14 mouse cellular contexts compared by ENCODE assay signal in genomic region chr7:3314121-3314520, GRCm38 (mm10). TPM values are rescaled to one million over a fixed set of nuclear protein-coding genes. Genes with fewer than 3 reads are reported as not detected.
DNase-seq lines count a peak whose midpoint lies in the region; ATAC-seq and TF ChIP-seq lines count a peak whose summit lies in the region.
"Had no signal": no experiment of that assay in that cellular context is flagged by ENCODE, and none has a peak within 500 bp of the region (broad histone marks: within the 10 kb centered on the region; RNA-seq: fewer than 3 reads in every experiment).

No protein-coding gene starts in this region.

- TF ChIP-seq EP300 in stomach, postnatal 0 days (optimal IDR thresholded peaks at IDR 0.05) = no peak

- 70% methylated on average over 5 of the region's 5 CpGs for WGBS in stomach, embryonic 15.5 days
- 74% methylated on average over 5 of the region's 5 CpGs for WGBS in stomach, postnatal 0 days
- WGBS in midbrain, embryonic 13.5 days = 64% methylated on average over 5 of the region's 5 CpGs

- ATAC-seq in stomach, embryonic 15.5 days (ENCODE audit: insufficient read depth, low FRiP score, low read depth) = 0 out of 2 replicates have a peak, but pooled peaks have one; percentile 14
- no peak for ATAC-seq in stomach, postnatal 0 days (ENCODE audit: low FRiP score, low TSS enrichment)
- ATAC-seq in midbrain, embryonic 13.5 days = peak; percentile 78
- ATAC-seq: intestine, embryonic 16.5 days; liver, embryonic 12.5 days had no signal

- H3K27me3 ChIP-seq in stomach, embryonic 15.5 days (replicated peaks) = no peaks in the 10 kb centered on the region
- no peaks in the 10 kb centered on the region for H3K27me3 ChIP-seq in stomach, postnatal 0 days (ENCODE audit: control insufficient read depth, insufficient read depth, low read length)
- H3K27me3 ChIP-seq in midbrain, embryonic 13.5 days = no peaks in the 10 kb centered on the region
- H3K27me3 ChIP-seq: embryonic facial prominence, embryonic 13.5 days had no signal

- H3K4me2 ChIP-seq in stomach, embryonic 15.5 days = no peak overlapping the region
- H3K4me2 ChIP-seq in stomach, postnatal 0 days (replicated peaks; ENCODE audit: low read depth) = no peak overlapping the region
- H3K4me2 ChIP-seq in midbrain, embryonic 13.5 days (replicated peaks) = no peak overlapping the region
- H3K4me2 ChIP-seq: embryonic facial prominence, embryonic 13.5 days; liver, embryonic 12.5 days had no signal

- no peak overlapping the region for H3K27ac ChIP-seq in stomach, embryonic 15.5 days
- no peak overlapping the region for H3K27ac ChIP-seq in stomach, postnatal 0 days (replicated peaks)
- no peak overlapping the region for H3K27ac ChIP-seq in midbrain, embryonic 13.5 days
- H3K27ac ChIP-seq: embryonic facial prominence, embryonic 13.5 days; liver, embryonic 12.5 days had no signal

- TF ChIP-seq CTCF in stomach, postnatal 0 days (IDR thresholded peaks at IDR 0.05; ENCODE audit: low read depth) = no peak

- peak; percentile 39 for DNase-seq in embryo, embryonic 10.5 days (ENCODE audit: low spot score)
- DNase-seq in embryo, embryonic 9.5 days (ENCODE audit: extremely low spot score) = no peak
- DNase-seq in stomach, postnatal 0 days (ENCODE audit: low spot score) = no peak
- DNase-seq in thymus, postnatal 25 days = no peak
- no peak for DNase-seq in thymus, postnatal 10 days (ENCODE audit: low spot score in 2 of 2)
- no peak for DNase-seq in adrenal gland, adult 18-20 months (ENCODE audit: low spot score in 2 of 2)
- DNase-seq: cerebellum, adult 8-10 months; lung, postnatal 14 days had no signal

- no peaks in the 10 kb centered on the region for H3K36me3 ChIP-seq in stomach, embryonic 15.5 days
- no peaks in the 10 kb centered on the region for H3K36me3 ChIP-seq in stomach, postnatal 0 days (ENCODE audit: control insufficient read depth, insufficient read depth, low read length)
- no peaks in the 10 kb centered on the region for H3K36me3 ChIP-seq in midbrain, embryonic 13.5 days
- H3K36me3 ChIP-seq: embryonic facial prominence, embryonic 13.5 days; liver, embryonic 12.5 days had no signal

- no peak overlapping the region for H3K4me3 ChIP-seq in stomach, embryonic 15.5 days (replicated peaks)
- H3K4me3 ChIP-seq in stomach, postnatal 0 days (ENCODE audit: low read depth, low read length) = no peak overlapping the region
- no peak overlapping the region for H3K4me3 ChIP-seq in midbrain, embryonic 13.5 days (replicated peaks)
- H3K4me3 ChIP-seq: embryonic facial prominence, embryonic 13.5 days; liver, embryonic 12.5 days had no signal

- H3K9me3 ChIP-seq in stomach, embryonic 15.5 days = no peaks in the 10 kb centered on the region
- H3K9me3 ChIP-seq in stomach, postnatal 0 days (ENCODE audit: control insufficient read depth, low read length) = no peaks in the 10 kb centered on the region
- peaks cover 4% of the 10 kb centered on the region; the same call in 1 of the 2 replicates for H3K9me3 ChIP-seq in midbrain, embryonic 13.5 days

- H3K9ac ChIP-seq in stomach, embryonic 15.5 days = no peak overlapping the region
- no peak overlapping the region for H3K9ac ChIP-seq in stomach, postnatal 0 days (ENCODE audit: low read length)
- H3K9ac ChIP-seq in midbrain, embryonic 13.5 days (replicated peaks) = no peak overlapping the region
- H3K9ac ChIP-seq: embryonic facial prominence, embryonic 13.5 days; liver, embryonic 12.5 days had no signal

- H3K4me1 ChIP-seq in stomach, embryonic 15.5 days = no peaks in the 10 kb centered on the region
- no peaks in the 10 kb centered on the region for H3K4me1 ChIP-seq in stomach, postnatal 0 days (replicated peaks; ENCODE audit: control insufficient read depth, insufficient read depth)
- 0 out of 2 replicates have a peak, but pooled peaks cover 6% of the 10 kb centered on the region for H3K4me1 ChIP-seq in midbrain, embryonic 13.5 days (replicated peaks)
- H3K4me1 ChIP-seq: embryonic facial prominence, embryonic 13.5 days; liver, embryonic 12.5 days had no signal

RNA-seq across cellular contexts. Expression of gene Cacng7, which starts 18.6 kb away (rescaled TPM):
- 2.5 and 2.6 TPM in 2 replicates for polyA plus RNA-seq in stomach, embryonic 15.5 days (2015; fragmentation: Nextera tagmentation; extraction: Ambion mirVana)
- polyA plus RNA-seq in stomach, postnatal 0 days (2015; fragmentation: Nextera tagmentation; extraction: Ambion mirVana) = 0.69 and 0.79 TPM in 2 replicates
- polyA plus RNA-seq in midbrain, embryonic 13.5 days (2015; fragmentation: Nextera tagmentation; extraction: Ambion mirVana) = 4.3 and 5.2 TPM in 2 replicates
- 10 to 100 TPM in 1 of 2 experiments, 1 to 10 TPM in 1; 8.9 to 16.6 TPM for total RNA-seq in adrenal gland, adult 18-20 months (2021)
- total RNA-seq: monocyte, adult 5-6 weeks had no signal

RNA-seq across cellular contexts. Expression of gene Prkcg, which starts 25.1 kb away (rescaled TPM):
- polyA plus RNA-seq in stomach, embryonic 15.5 days (2015; fragmentation: Nextera tagmentation; extraction: Ambion mirVana) = 0.40 and 0.49 TPM in 2 replicates
- 0.13 and 0.24 TPM in 2 replicates for polyA plus RNA-seq in stomach, postnatal 0 days (2015; fragmentation: Nextera tagmentation; extraction: Ambion mirVana)
- polyA plus RNA-seq in midbrain, embryonic 13.5 days (2015; fragmentation: Nextera tagmentation; extraction: Ambion mirVana) = 0.66 and 1.7 TPM in 2 replicates
- total RNA-seq in adrenal gland, adult 18-20 months (2021) = 1 to 10 TPM in 1 of 2 experiments, under 1 TPM in 1; 0.36 to 1.1 TPM

RNA-seq across cellular contexts. Expression of gene Myadm, which starts 25.2 kb away (rescaled TPM):
- 140 and 141 TPM in 2 replicates for polyA plus RNA-seq in stomach, embryonic 15.5 days (2015; fragmentation: Nextera tagmentation; extraction: Ambion mirVana)
- polyA plus RNA-seq in stomach, postnatal 0 days (2015; fragmentation: Nextera tagmentation; extraction: Ambion mirVana) = 94.0 and 97.7 TPM in 2 replicates
- 21.8 and 23.8 TPM in 2 replicates for polyA plus RNA-seq in midbrain, embryonic 13.5 days (2015; fragmentation: Nextera tagmentation; extraction: Ambion mirVana)
- total RNA-seq in adrenal gland, adult 18-20 months (2021) = 10 to 100 TPM; 55.9 to 68.6 TPM
